ENCODE assay signal across 24 mouse cellular contexts in the genomic region with DNA sequence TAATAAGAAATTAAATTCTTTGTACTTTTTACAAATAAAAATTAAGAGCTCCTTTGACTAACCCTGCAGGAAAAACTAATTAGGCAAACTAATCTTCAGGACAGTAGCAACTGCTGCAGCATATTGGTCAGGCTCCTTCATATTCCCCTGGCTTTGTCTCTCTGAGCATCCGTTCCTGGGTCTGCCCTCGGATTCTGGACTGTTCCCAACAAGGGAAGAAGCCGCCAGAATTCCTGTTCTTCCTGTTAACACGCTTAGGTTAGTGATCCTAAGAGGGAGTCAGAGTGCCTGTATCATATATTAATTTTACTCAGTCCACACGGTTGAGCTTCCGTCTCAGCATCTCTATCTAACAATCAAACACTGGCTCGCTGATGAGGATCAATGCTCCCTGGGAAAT.
"Had no signal": no experiment of that assay in that cellular context is flagged by ENCODE, and none has a peak within 500 bp of the region (broad histone marks: within the 10 kb centered on the region; RNA-seq: fewer than 3 reads in every experiment).

No protein-coding gene starts in this region.

- H3K4me3 ChIP-seq: embryonic facial prominence, embryonic 10.5 days; embryonic facial prominence, embryonic 12.5 days; embryonic facial prominence, embryonic 13.5 days; embryonic facial prominence, embryonic 15.5 days; erythroblast, embryonic 14.5 days; forebrain, embryonic 10.5 days; forebrain, embryonic 12.5 days; forebrain, embryonic 13.5 days; forebrain, embryonic 15.5 days; gastrocnemius, adult 2 months; heart, adult 2 months; heart, embryonic 10.5 days had no signal

- DNase-seq: cerebellum, adult 9-10 months; cerebellum, adult 9-11 months; cerebellum, postnatal 25 days; cerebellum, postnatal 36 days; embryo, embryonic 11 days; forebrain, postnatal 0 days; gastrocnemius, adult 2 months; gastrocnemius, postnatal 10 days; gastrocnemius, postnatal 14 days; gastrocnemius, postnatal 25 days; gastrocnemius, postnatal 36 days; heart, adult 11 months; heart, adult 18-20 months; heart, adult 2 months had no signal

- H3K4me1 ChIP-seq: embryonic facial prominence, embryonic 10.5 days; embryonic facial prominence, embryonic 12.5 days; embryonic facial prominence, embryonic 13.5 days; embryonic facial prominence, embryonic 15.5 days; forebrain, embryonic 10.5 days; forebrain, embryonic 12.5 days; forebrain, embryonic 13.5 days; forebrain, embryonic 15.5 days; heart, embryonic 10.5 days had no signal

- H3K27me3 ChIP-seq: embryonic facial prominence, embryonic 12.5 days; embryonic facial prominence, embryonic 13.5 days; embryonic facial prominence, embryonic 15.5 days; forebrain, embryonic 12.5 days; forebrain, embryonic 13.5 days; forebrain, embryonic 15.5 days had no signal

- H3K27ac ChIP-seq: embryonic facial prominence, embryonic 10.5 days; embryonic facial prominence, embryonic 12.5 days; embryonic facial prominence, embryonic 13.5 days; embryonic facial prominence, embryonic 15.5 days; forebrain, embryonic 10.5 days; forebrain, embryonic 12.5 days; forebrain, embryonic 13.5 days; forebrain, embryonic 15.5 days; gastrocnemius, adult 2 months; heart, adult 2 months; heart, embryonic 10.5 days had no signal
